Mouse (Mus musculus) layer of hippocampus, postnatal 14 days (tissue): Measurements from ENCODE around the gene Fam207a. TPM values are rescaled to one million over a fixed set of nuclear protein-coding genes. Genes with fewer than 3 reads are reported as not detected.
A peak's percentile ranks its signal among the peaks of the same experiment; 100 is the strongest.

Source experiments
- DNase-seq, 2 experiments: peaks; one replicate each; pipeline ENCODE4 v3.0.0; 2021 to 2022; ENCODE audit warnings: low spot score in 2 of 2, mixed read lengths in 1 of 2
- long read RNA-seq, 2 experiments: library from polyadenylated mRNA; stranded (forward); transcript quantifications; one replicate each; pipeline ENCODE4 v2.0.0; 2021
- total RNA-seq, 2 experiments: library from RNA; stranded (reverse); gene quantifications; 2 replicates each; pipeline ENCODE4 v1.2.3; 2021

Gene Fam207a
- total RNA-seq = 10 to 100 TPM; 32.3 to 34.9 TPM
- long read RNA-seq, experiment 1, transcript Fam207a-201 (6 exons, 2,394 nt) = major isoform, 40 of 49 reads
- long read RNA-seq, experiment 1, partial matches to known transcripts = 1 of 49 reads
- long read RNA-seq, experiment 1, other reads (novel, unspliced or antisense) = 8 of 49 reads
- long read RNA-seq, experiment 2, transcript Fam207a-201 (6 exons, 2,394 nt) = major isoform, 50 of 61 reads
- long read RNA-seq, experiment 2, partial matches to known transcripts = 0 of 61 reads
- long read RNA-seq, experiment 2, other reads (novel, unspliced or antisense) = 11 of 61 reads

GRCm38 (mm10) chr10:77515385-77516348, at the start of gene Fam207a:
Gene Fam207a, minus strand, starts transcription at chr10:77515785.
- peak; percentile 90 to 95 for DNase-seq

GRCm38 (mm10) chr10:77565005-77565404, 49.4 kb upstream of the Fam207a start:
- DNase-seq = no peak

- DNase-seq = no peak
Observed at GRCm38 (mm10) chr10:77561508-77561907, 45.9 kb upstream of the Fam207a start.

DNA sequence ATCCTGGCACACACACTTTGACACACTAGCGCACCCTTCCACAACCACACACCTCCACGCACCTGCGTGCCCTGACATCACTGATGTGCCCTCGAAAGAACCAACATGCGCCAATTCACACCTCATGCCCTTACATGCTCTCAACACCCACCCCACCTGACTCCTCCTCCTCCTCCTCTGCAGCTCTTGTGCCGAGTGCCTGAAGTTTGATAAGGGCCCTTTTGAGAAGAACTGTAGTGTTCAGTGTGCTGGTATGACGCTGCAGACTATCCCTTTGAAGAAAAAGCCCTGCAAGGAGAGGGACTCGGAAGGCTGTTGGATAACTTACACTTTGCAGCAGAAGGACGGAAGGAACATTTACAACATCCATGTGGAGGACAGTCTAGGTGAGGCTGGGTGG, 45.2 kb upstream of the Fam207a start:
- DNase-seq = no peak

DNA sequence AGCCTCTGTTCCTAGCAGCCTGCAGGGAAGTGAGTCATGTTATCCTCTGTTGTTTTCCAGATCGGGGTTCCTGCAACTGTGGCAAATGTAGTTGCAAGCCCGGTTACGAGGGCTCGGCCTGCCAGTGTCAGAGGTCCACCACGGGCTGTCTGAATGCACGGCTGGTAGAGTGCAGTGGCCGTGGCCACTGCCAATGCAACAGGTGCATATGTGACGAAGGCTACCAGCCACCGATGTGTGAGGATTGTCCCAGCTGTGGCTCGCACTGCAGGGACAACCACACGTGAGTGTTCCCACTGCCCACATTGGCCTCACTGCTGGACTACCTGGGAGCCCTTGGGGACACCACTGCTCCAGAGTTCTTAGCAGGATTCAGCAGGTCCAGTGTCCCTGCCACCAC, 44.5 kb upstream of the Fam207a start:
- no peak for DNase-seq

- DNase-seq = no peak
Observed at GRCm38 (mm10) chr10:77557641-77558040, 42.1 kb upstream of the Fam207a start.

DNA sequence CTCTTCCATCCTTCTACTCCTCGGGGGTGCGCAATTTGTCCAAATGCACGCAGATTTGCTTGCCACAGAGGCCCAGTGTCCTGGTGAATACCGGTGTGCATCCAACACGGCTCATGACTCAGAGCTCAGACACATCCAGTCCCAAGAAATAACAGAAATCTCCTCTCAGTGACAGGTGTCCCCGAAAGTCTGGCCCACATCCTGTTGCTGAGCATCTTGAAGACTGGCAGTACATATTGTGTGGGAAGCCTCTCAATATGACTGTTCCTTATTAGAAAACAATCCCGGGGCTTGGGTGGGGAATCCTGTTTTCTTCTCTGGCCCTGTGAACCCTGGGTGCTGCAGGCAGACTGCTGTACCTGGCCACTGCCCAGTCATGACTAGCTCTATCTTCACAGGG, 41.0 kb upstream of the Fam207a start:
- DNase-seq = peak; percentile 39 to 54

DNA sequence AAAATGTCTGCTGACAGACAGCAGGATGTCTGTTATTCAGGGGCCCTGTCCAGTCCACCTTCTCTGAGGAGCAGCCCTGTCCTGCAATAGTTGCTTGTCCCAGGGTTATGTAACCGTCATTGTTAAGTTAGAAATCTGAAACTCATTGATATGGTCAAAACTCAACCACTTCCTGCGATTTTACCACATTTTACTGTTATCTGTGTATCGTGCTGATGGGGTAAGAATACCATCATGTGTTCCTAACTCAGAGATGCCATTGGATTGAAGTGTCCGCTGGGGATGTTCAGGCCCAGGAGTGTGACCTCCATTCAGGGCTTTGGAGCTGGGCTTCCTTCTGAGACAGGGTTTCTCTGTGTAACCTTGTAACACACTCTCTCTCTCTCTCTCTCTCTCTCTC, 39.3 kb upstream of the Fam207a start:
- no peak for DNase-seq

DNA sequence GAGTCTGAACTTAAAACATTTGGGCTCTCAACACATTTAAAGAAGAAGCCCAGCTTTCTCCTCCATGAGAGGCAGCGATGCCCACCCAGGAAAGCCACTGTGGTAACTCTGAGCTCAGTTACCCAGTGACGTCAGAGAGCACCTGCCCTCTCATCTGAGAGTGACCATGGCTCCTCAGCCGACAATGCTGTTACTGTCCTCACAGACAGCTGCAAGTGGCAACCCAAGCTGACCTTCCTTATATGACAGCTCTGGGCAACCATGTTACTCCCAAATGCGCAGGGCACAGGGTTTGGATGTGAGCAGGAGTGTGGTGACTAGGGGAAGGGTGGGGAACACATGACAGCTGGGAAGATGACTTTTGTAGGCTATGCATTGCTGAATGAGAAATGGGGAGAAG, 37.7 kb upstream of the Fam207a start:
- DNase-seq = no peak

DNA sequence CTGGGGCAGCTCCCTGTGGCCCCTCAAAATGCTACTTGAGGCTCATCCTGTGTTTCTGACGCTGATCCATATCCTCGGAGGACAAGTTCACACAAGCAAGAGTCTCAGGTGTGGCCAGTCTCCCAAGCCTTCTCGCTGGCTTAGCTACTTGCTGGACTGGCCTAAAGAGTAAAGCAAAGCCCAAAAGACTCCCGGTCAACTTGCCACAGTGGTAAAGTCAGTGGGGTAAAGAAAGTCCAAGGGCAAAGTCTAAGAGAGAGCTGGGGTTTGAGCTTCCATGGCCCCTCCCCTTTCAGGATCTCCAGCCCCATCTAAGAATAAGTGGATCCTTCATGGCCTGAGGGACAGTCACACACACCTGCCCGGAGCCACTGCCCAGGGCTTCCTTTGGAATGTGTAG, 36.6 kb upstream of the Fam207a start:
- no peak for DNase-seq

DNA sequence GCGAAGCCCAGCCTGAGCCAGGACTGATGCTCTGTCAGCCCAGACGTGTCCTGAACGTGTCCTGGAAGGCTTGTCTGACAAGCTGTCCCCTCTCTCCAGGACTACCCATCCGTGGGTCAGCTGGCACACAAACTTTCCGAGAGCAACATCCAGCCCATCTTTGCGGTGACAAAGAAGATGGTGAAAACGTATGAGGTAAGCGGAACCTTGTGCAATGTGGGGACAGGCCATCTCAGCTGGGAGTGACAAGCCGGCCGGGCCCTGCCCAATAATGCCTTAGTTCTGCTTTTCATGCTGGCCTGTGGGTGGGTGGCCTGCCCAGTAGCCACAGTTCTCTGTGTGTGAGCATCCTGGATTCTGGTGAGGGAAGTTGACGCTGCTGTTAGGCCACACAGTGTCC, 35.3 kb upstream of the Fam207a start:
- DNase-seq = no peak

DNA sequence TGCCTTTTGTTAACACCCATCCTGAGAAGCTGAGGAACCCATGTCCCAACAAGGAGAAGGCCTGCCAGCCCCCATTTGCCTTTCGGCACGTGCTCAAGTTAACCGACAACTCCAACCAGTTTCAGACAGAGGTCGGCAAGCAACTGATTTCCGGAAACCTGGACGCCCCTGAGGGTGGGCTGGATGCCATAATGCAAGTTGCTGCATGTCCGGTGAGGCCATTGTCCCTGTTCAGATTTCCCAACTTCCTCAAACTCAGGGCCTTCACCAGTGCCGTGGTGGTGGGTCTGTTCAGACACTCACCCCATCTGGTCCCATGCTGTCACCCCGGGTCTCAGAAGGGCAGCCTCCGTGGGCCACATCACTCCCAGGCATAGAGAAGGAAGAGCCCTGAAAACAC, 33.0 kb upstream of the Fam207a start:
- DNase-seq = no peak

DNA sequence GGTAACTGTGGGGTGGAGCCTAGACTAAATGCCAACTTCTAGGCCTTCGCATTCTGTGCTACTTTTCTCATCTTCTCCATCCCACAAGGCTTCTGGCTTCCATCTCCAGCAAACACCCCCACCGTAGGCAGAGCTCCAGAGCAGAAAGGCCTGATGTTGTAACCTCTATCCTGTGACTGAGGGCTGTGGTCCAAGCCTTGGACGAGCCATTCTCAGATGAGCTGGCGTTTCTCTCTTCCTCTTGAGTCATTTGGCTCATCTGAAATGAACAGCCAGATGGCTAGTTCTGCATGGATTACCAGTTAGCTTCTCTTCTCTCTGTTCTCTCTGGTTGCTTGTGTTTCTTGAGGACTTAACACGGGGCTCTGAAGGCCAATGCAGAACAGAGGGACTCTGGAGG, 29.3 kb upstream of the Fam207a start:
- peak in 1 of 2 experiments; percentile 37 for DNase-seq

- no peak for DNase-seq
Observed at GRCm38 (mm10) chr10:77543226-77543625, 27.6 kb upstream of the Fam207a start.

DNA sequence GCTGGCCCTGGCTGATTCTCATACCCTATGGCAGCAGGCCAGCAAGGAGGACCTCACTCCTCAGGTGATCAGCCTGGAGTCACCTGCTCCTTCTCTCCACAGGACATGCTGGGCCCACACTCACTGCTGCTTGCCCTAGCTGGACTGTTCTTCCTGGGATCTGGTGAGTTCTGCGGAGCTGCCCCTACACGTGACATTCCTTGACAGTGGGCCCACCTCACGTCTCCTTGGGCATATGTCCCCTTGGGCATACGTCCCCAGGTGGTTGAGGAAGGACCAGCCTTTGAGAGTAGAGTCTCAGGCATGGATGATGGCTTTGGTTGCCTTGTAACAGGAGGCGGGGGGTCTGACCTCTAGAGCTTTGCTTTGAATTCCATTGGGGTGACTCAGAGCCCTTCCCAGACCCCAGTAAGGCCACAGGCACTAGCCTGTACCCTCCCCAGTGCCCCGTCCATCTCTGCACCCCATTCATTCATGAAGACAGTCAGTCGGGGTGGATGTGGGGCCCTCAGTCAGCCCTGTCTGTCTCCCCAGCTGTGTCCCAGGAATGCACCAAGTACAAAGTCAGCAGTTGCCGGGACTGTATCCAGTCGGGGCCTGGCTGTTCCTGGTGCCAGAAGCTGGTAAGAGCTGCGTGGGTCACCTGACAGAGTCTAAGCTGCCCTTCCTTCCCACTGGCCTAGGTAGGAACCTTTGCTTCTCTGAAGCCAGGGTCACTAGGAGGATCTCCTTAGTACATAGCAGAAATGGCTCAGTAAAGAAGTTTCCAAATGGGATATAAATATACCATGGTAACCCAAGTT, 26.5 kb upstream of the Fam207a start:
- no peak for DNase-seq

DNA sequence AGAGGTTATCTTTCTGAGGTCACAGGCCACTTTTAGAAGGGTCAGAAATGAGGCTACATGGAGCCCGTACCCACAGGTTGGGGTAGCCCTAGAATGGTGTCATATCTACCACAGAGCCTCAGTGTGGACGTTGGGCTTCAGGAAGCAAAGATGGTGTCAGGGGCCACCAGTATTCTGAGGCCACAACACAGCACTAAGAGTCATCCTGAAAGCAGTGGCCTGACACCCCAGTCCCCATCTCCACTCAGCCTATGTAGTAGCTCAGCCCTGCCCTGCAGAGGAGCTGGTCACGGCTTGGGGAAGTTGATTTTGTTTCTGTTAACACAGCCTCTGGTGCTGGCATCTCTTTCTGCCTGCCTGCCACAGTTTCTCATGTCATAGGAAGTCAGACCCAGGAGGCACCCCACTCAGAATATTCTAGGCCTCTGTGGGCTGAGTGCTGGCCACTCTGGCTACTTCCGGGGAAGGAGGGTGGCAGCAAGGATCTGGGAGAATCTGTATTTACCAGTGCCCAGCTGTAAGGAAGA, 25.1 kb upstream of the Fam207a start:
- DNase-seq = no peak

GRCm38 (mm10) chr10:77539320-77539945, 23.8 kb upstream of the Fam207a start:
- DNase-seq = no peak

- DNase-seq = no peak
Observed at GRCm38 (mm10) chr10:77537215-77538209, 21.9 kb upstream of the Fam207a start.

DNA sequence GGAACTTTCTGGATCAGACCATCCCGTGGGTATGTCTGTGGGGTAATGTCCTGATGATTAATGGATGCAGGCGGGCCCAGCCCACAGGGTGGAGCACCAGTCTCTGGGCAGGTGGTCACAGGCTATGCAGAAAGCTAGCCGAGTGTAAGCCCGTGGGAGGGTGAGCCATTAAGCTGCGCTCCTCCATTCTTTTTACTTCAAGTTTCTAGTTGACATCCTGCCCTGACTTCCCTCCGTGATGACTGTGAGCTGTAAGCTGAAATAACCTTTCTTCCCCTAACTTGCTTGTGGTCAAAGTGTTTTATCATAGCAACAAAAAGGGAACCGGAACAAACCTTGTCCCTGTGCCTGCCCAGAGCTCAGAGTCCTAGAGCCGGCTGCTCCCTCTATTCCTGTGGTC, 21.1 kb upstream of the Fam207a start:
- no peak for DNase-seq

- DNase-seq = no peak
Observed at GRCm38 (mm10) chr10:77532020-77532413, 16.4 kb upstream of the Fam207a start.
